ENCODE assay signal across 8 mouse cellular contexts in genomic region chr16:30065077-30065476, GRCm38 (mm10). TPM values are rescaled to one million over a fixed set of nuclear protein-coding genes. Genes with fewer than 3 reads are reported as not detected.
A peak's percentile ranks its signal among the peaks of the same experiment; 100 is the strongest.
DNase-seq lines count a peak whose midpoint lies in the region; ATAC-seq and TF ChIP-seq lines count a peak whose summit lies in the region.

No protein-coding gene starts in this region.

- peaks cover 3 to 62% of the 10 kb centered on the region in 2 experiments; a peak in 3 of 4 replicates for H3K4me1 ChIP-seq in CH12.LX (ENCODE audit: control insufficient read depth in 1 of 2, insufficient read depth in 2 of 2)
- H3K4me1 ChIP-seq in forebrain, embryonic 13.5 days, result peaks cover 82% of the 10 kb centered on the region
- peaks cover 39% of the 10 kb centered on the region for H3K4me1 ChIP-seq in heart, postnatal 0 days (ENCODE audit: control insufficient read depth, insufficient read depth)
- H3K4me1 ChIP-seq in lung, adult 2 months (ENCODE audit: control insufficient read depth, insufficient read depth, low read length), result peaks cover 10% of the 10 kb centered on the region

- in situ Hi-C loops in CH12.LX (cut with MboI; ENCODE audit: low pct_ligation_motif_present, low pct_unique_long_range_greater_than_20kb, low sequenced_read_pairs), result loop anchor here (5.0 to 10.0 kb wide), 4 partner anchors 38 to 338 kb away; no protein-coding TSS in a partner anchor

- peak; percentile 74 for TF ChIP-seq POLR2A in CH12.LX (IDR thresholded peaks at IDR 0.05; ENCODE audit: low read depth, low read length)
- peak; percentile 87; the same call in 1 of the 2 replicates for TF ChIP-seq POLR2A in brain, embryonic 14.5 days (IDR thresholded peaks at IDR 0.05; ENCODE audit: borderline replicate concordance, extremely low read depth, insufficient read depth, insufficient read length, poor library complexity, severe bottlenecking)
- TF ChIP-seq POLR2A in lung, adult 2 months (IDR thresholded peaks at IDR 0.05; ENCODE audit: borderline replicate concordance, extremely low read depth, low read depth, low read length), result peak; percentile 100

- peak; percentile 68 for ATAC-seq in forebrain, embryonic 13.5 days
- ATAC-seq in heart, postnatal 0 days (ENCODE audit: insufficient read depth, low read depth), result peak; percentile 65
- peak; percentile 31 for ATAC-seq in neutrophil, adult 5-6 weeks (ENCODE audit: extremely low read depth, insufficient number of reproducible peaks, low FRiP score, poor library complexity, severe bottlenecking)

- TF ChIP-seq CTCF in CH12.LX (conservative IDR thresholded peaks at IDR 0.05 in 1 of 2, IDR thresholded peaks at IDR 0.05 in 1 of 2; ENCODE audit: low read depth in 2 of 2, low read length in 2 of 2), result no peak
- no peak for TF ChIP-seq CTCF in brain, embryonic 14.5 days (IDR thresholded peaks at IDR 0.05; ENCODE audit: borderline replicate concordance, extremely low read depth, insufficient read depth, insufficient read length)
- no peak for TF ChIP-seq CTCF in heart, postnatal 0 days (IDR thresholded peaks at IDR 0.05; ENCODE audit: low read depth)
- no peak for TF ChIP-seq CTCF in layer of hippocampus, adult 2 months (conservative IDR thresholded peaks at IDR 0.05)
- TF ChIP-seq CTCF in lung, adult 2 months (IDR thresholded peaks at IDR 0.05; ENCODE audit: insufficient read depth, low read length), result no peak

- DNase-seq in CH12.LX (ENCODE audit: extremely low read depth), result peak; percentile 71
- peak; percentile 97 for DNase-seq in brain, embryonic 14.5 days (ENCODE audit: low read depth)
- peak; percentile 99 for DNase-seq in heart, postnatal 0 days (ENCODE audit: low spot score)
- peak; percentile 80 to 90 for DNase-seq in layer of hippocampus, adult 2 months (ENCODE audit: low spot score in 2 of 2)
- DNase-seq in lung, adult 2 months, result peak; percentile 94
- peak; percentile 19 to 31 for DNase-seq in thymus, postnatal 10 days (ENCODE audit: low spot score in 2 of 2)

- peak overlapping the region in 2 of 3 experiments; percentile 27 to 39 for H3K4me3 ChIP-seq in CH12.LX (replicated peaks in 1 of 3; ENCODE audit: low read depth in 2 of 3, low read length in 2 of 3, poor library complexity in 1 of 3)
- H3K4me3 ChIP-seq in forebrain, embryonic 13.5 days, result peak overlapping the region; percentile 69
- peak overlapping the region; percentile 84 for H3K4me3 ChIP-seq in heart, postnatal 0 days (ENCODE audit: low read depth, low read length)
- peak overlapping the region; percentile 74 for H3K4me3 ChIP-seq in layer of hippocampus, adult 2 months
- H3K4me3 ChIP-seq in lung, adult 2 months (replicated peaks; ENCODE audit: extremely low read depth, low read depth, low read length), result peak overlapping the region; percentile 63

- peak overlapping the region; percentile 96 for H3K4me2 ChIP-seq in CH12.LX (ENCODE audit: insufficient read depth, low read depth, poor library complexity, severe bottlenecking)
- H3K4me2 ChIP-seq in forebrain, embryonic 13.5 days, result peak overlapping the region; percentile 99
- H3K4me2 ChIP-seq in heart, postnatal 0 days (ENCODE audit: low read depth, low read length), result peak overlapping the region; percentile 96

- no peak for TF ChIP-seq EP300 in CH12.LX (IDR thresholded peaks at IDR 0.05; ENCODE audit: low read length)
- peak; percentile 93 for TF ChIP-seq EP300 in heart, postnatal 0 days (IDR thresholded peaks at IDR 0.05; ENCODE audit: low read depth)

- no peak overlapping the region for H3K9ac ChIP-seq in CH12.LX (ENCODE audit: insufficient read depth, low read depth)
- peak overlapping the region; percentile 81; the same call in 1 of the 2 replicates for H3K9ac ChIP-seq in forebrain, embryonic 13.5 days
- H3K9ac ChIP-seq in heart, postnatal 0 days (replicated peaks; ENCODE audit: low read depth, low read length), result peak overlapping the region; percentile 89

- no peak overlapping the region for H3K27ac ChIP-seq in CH12.LX (ENCODE audit: insufficient read depth, low read depth)
- H3K27ac ChIP-seq in forebrain, embryonic 13.5 days, result 0 out of 2 replicates have a peak overlapping the region, but pooled peaks have one; percentile 82
- H3K27ac ChIP-seq in heart, postnatal 0 days (ENCODE audit: low read depth), result peak overlapping the region; percentile 98
- peak overlapping the region; percentile 95 for H3K27ac ChIP-seq in layer of hippocampus, adult 2 months

- no peak; the same call in 1 of the 2 replicates for TF ChIP-seq RAD21 in CH12.LX (IDR thresholded peaks at IDR 0.05; ENCODE audit: low read depth, low read length)

- H3K79me2 ChIP-seq in CH12.LX (replicated peaks; ENCODE audit: control insufficient read depth, extremely low read depth, insufficient read depth, poor library complexity, severe bottlenecking), result no peaks in the 10 kb centered on the region

- WGBS in forebrain, embryonic 13.5 days, result under 1% methylated on average over 21 of the region's 21 CpGs
- 1% methylated on average over 21 of the region's 21 CpGs for WGBS in heart, postnatal 0 days
- WGBS in lung, adult 2 months, result under 1% methylated on average over 21 of the region's 21 CpGs

- dilution Hi-C loops in CH12.LX (cut with MboI; ENCODE audit: extremely low pct_ligation_motif_present, extremely low pct_unique_long_range_greater_than_20kb, low sequenced_read_pairs), result no loop called here

- no peaks in the 10 kb centered on the region for H3K36me3 ChIP-seq in CH12.LX (replicated peaks in 1 of 2; ENCODE audit: control insufficient read depth in 1 of 2, insufficient read depth in 1 of 2, low read length in 1 of 2)
- H3K36me3 ChIP-seq in forebrain, embryonic 13.5 days (ENCODE audit: poor library complexity, severe bottlenecking), result no peaks in the 10 kb centered on the region
- H3K36me3 ChIP-seq in heart, postnatal 0 days (replicated peaks; ENCODE audit: control insufficient read depth, insufficient read depth, low read length), result no peaks in the 10 kb centered on the region

- no peaks in the 10 kb centered on the region for H3K9me3 ChIP-seq in CH12.LX (replicated peaks; ENCODE audit: low read length)
- no peaks in the 10 kb centered on the region for H3K9me3 ChIP-seq in forebrain, embryonic 13.5 days (replicated peaks)
- H3K9me3 ChIP-seq in heart, postnatal 0 days (replicated peaks; ENCODE audit: control insufficient read depth, low read length), result no peaks in the 10 kb centered on the region

- peaks cover 86% of the 10 kb centered on the region for H3K27me3 ChIP-seq in CH12.LX (replicated peaks)
- H3K27me3 ChIP-seq in forebrain, embryonic 13.5 days, result peaks cover 34% of the 10 kb centered on the region
- 0 out of 2 replicates have a peak, but pooled peaks cover 2% of the 10 kb centered on the region for H3K27me3 ChIP-seq in heart, postnatal 0 days (ENCODE audit: control insufficient read depth, insufficient read depth, low read length)

TF ChIP-seq in CH12.LX, 34 proteins besides CTCF, POLR2A, EP300 and RAD21:
- TF ChIP-seq BHLHE40 (IDR thresholded peaks at IDR 0.05; ENCODE audit: low read depth, low read length) (peak; percentile 97), ELF1 (IDR thresholded peaks at IDR 0.05; ENCODE audit: low read depth, low read length) (no peak), SMC3 (IDR thresholded peaks at IDR 0.05; ENCODE audit: low read depth, low read length) (peak; percentile 7; the same call in 1 of the 2 replicates), MAFK (IDR thresholded peaks at IDR 0.05; ENCODE audit: insufficient replicate concordance, low read length) (no peak), PAX5 (IDR thresholded peaks at IDR 0.05; ENCODE audit: low read length) (no peak), CHD2 (IDR thresholded peaks at IDR 0.05; ENCODE audit: low read length) (peak; percentile 40; the same call in 1 of the 2 replicates), TBP (conservative IDR thresholded peaks at IDR 0.05; ENCODE audit: low read depth, low read length) (peak; percentile 77; the same call in 1 of the 2 replicates), POLR2AphosphoS2 (IDR thresholded peaks at IDR 0.05; ENCODE audit: low read depth, low read length) (no peak), JUND (conservative IDR thresholded peaks at IDR 0.05; ENCODE audit: low read depth, low read length) (no peak), GABPA (IDR thresholded peaks at IDR 0.05; ENCODE audit: insufficient replicate concordance, low read depth, low read length) (no peak), ZC3H11A (IDR thresholded peaks at IDR 0.05; ENCODE audit: low read depth, low read length) (no peak), USF2 (conservative IDR thresholded peaks at IDR 0.05; ENCODE audit: low read depth, low read length) (no peak), ETS1 (conservative IDR thresholded peaks at IDR 0.05; ENCODE audit: low read depth, low read length) (peak; percentile 44; the same call in 1 of the 2 replicates), UBTF (IDR thresholded peaks at IDR 0.05; ENCODE audit: low read depth, low read length) (no peak), CHD1 (IDR thresholded peaks at IDR 0.05; ENCODE audit: low read depth, low read length) (no peak), MYC (IDR thresholded peaks at IDR 0.05; ENCODE audit: low read depth, low read length) (0 out of 2 replicates have a peak, but pooled peaks have one; percentile 7), ZNF384 (IDR thresholded peaks at IDR 0.05; ENCODE audit: low read depth, low read length) (no peak), NRF1 (IDR thresholded peaks at IDR 0.05; ENCODE audit: low read depth, low read length) (no peak), KAT2A (IDR thresholded peaks at IDR 0.05; ENCODE audit: insufficient replicate concordance, low read length) (no peak), IRF4 (IDR thresholded peaks at IDR 0.05; ENCODE audit: low read depth, low read length) (no peak), HCFC1 (IDR thresholded peaks at IDR 0.05; ENCODE audit: low read depth, low read length) (0 out of 2 replicates have a peak, but pooled peaks have one; percentile 34)

RNA-seq across cellular contexts. Expression of gene Hes1, which starts 0.9 kb away (rescaled TPM):
- total RNA-seq in CH12.LX (2012; rRNA removed) (3.4 and 3.6 TPM in 2 replicates), CH12.LX (2014; rRNA removed) (1.4 and 2.4 TPM in 2 replicates)
- polyA plus RNA-seq in CH12.LX (2012; ENCODE audit: insufficient read length, low read depth), result 0.53 and 1.6 TPM in 2 replicates
- 44.6 and 58.9 TPM in 2 replicates for polyA plus RNA-seq in brain, embryonic 14.5 days (2012; rRNA removed)
- polyA plus RNA-seq in forebrain, embryonic 13.5 days (2015; fragmentation: Nextera tagmentation; extraction: Ambion mirVana), result 29.9 and 30.4 TPM in 2 replicates
- total RNA-seq in heart, postnatal 0 days (2014; rRNA removed; ENCODE audit: low replicate concordance), result 19.3 and 20.9 TPM in 2 replicates
- polyA plus RNA-seq in heart, postnatal 0 days (2015; fragmentation: Nextera tagmentation; extraction: Ambion mirVana), result 24.9 and 27.2 TPM in 2 replicates
- 10 to 100 TPM; 23.3 to 32.7 TPM for total RNA-seq in layer of hippocampus, adult 2 months (2021)
- polyA plus RNA-seq in lung, adult 2 months (2012; rRNA removed), result 167 and 332 TPM in 2 replicates
- total RNA-seq in neutrophil, adult 5-6 weeks (2017), result 11.2 and 19.8 TPM in 2 replicates

Comparison
In these comparisons a context has a peak if more than half of its experiments do, and no peak if none do; other contexts are left out.
1. DNase-seq: peak in every context shown above with its lines; median percentile 99 in heart, postnatal 0 days; 97 in brain, embryonic 14.5 days; 94 in lung, adult 2 months; 85 in layer of hippocampus, adult 2 months; 71 in CH12.LX; 25 in thymus, postnatal 10 days.
2. H3K4me3 ChIP-seq: peak in every context shown above with its lines; median percentile 84 in heart, postnatal 0 days; 74 in layer of hippocampus, adult 2 months; 69 in forebrain, embryonic 13.5 days; 63 in lung, adult 2 months; 33 in CH12.LX.
3. RNA of gene Hes1, which starts 0.9 kb away (polyA plus RNA-seq): 167 to 332 TPM in lung, adult 2 months, 44.6 to 58.9 TPM in brain, embryonic 14.5 days, 29.9 to 30.4 TPM in forebrain, embryonic 13.5 days and 24.9 to 27.2 TPM in heart, postnatal 0 days; 0.53 to 1.6 TPM in CH12.LX; every median in the first group is over 10 times any median in the second.
4. Peak in every context shown above with its lines, with median percentiles within 50 percentile points of each other: H3K4me2 ChIP-seq, POLR2A ChIP-seq and ATAC-seq.